Mouse (Mus musculus): ENCODE measurements around the gene Srgap2. TPM values are rescaled to one million over a fixed set of nuclear protein-coding genes. Genes with fewer than 3 reads are reported as not detected.
"Not testable (repeated sequence)": the region's sequence is repeated elsewhere in the genome, so short reads cannot be mapped to it uniquely, and the experiment has no call there.

The Srgap2 gene
- polyA plus RNA-seq, 1 experiment from 2014 or later = 24.8 TPM

DNA sequence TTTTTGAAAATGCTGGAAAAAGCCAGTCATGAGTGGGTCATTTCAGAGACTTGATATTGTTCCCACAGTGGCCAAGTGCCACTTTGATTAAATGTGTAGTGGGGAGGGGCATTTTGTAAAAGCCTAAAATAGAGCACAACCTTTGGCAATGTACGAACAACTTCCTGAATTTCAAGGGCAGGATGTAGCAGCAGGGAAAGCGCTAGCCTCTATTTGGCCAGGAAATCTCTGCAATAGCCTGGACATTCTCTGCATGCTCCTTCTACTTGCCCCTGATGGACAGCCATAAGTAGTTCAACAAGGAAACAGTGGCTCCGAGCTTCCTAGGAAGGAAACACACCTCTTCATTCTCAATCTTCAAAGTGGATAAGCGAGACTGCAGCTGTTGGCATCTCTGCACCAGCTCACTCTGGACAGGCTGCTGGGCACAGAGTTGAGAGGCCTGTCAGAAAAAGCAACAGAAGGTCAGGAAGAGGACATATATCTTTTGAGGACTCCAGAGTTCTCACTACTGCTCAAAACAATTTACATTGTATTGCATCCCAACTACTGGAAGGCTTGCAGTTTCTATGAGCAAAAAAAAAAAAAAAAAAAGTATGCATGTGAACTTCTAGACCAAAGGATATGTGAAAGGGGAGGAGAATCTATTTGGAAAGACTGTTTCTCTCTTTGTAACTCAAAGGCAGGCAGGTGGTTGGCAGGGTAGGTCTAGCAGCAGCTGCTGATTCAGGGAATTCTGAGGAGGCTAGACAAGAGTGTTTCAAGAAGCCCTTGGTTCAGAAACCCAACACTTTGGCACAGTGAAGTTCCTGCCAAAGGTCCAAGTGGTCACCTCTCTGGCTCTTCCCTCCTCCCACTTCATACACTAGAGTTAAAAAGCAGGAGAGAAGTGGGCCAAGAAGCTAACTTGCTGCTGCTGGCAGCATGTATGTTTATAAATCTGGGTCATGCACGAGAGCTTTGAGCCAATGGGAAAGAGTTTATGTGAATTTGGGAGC is 181.4 kb downstream of the Srgap2 start:
- no peak for ATAC-seq (replicated peaks; ENCODE audit: low FRiP score)
- 91% methylated on average over 5 of the region's 5 CpGs for WGBS
- H3K9me3 ChIP-seq (ENCODE audit: control insufficient read depth, low read length) = no peaks in the 10 kb centered on the region
- no peak overlapping the region for H3K4me3 ChIP-seq (ENCODE audit: low read depth, low read length)
- no peak overlapping the region for H3K9ac ChIP-seq (ENCODE audit: low read length)
- H3K4me1 ChIP-seq (replicated peaks; ENCODE audit: control insufficient read depth, insufficient read depth, low read length) = no peaks in the 10 kb centered on the region
- no peak overlapping the region for H3K27ac ChIP-seq (ENCODE audit: low read depth, low read length)
- DNase-seq (ENCODE audit: low spot score) = no peak
- no peak overlapping the region for H3K4me2 ChIP-seq (ENCODE audit: low read depth, low read length, severe bottlenecking)
- 0 out of 2 replicates have a peak, but pooled peaks cover 5% of the 10 kb centered on the region for H3K36me3 ChIP-seq (ENCODE audit: control insufficient read depth, insufficient read depth, low read length)
- no peaks in the 10 kb centered on the region for H3K27me3 ChIP-seq (ENCODE audit: control insufficient read depth, insufficient read depth, low read length)

- DNase-seq (ENCODE audit: low spot score) = no peak
- H3K9me3 ChIP-seq (ENCODE audit: control insufficient read depth, low read length) = no peaks in the 10 kb centered on the region
- no peak overlapping the region for H3K4me3 ChIP-seq (ENCODE audit: low read depth, low read length)
- H3K36me3 ChIP-seq (ENCODE audit: control insufficient read depth, insufficient read depth, low read length) = 0 out of 2 replicates have a peak, but pooled peaks cover 5% of the 10 kb centered on the region
- no peak overlapping the region for H3K27ac ChIP-seq (ENCODE audit: low read depth, low read length)
- no peak for ATAC-seq (replicated peaks; ENCODE audit: low FRiP score)
- H3K4me2 ChIP-seq (ENCODE audit: low read depth, low read length, severe bottlenecking) = no peak overlapping the region
- no peaks in the 10 kb centered on the region for H3K4me1 ChIP-seq (replicated peaks; ENCODE audit: control insufficient read depth, insufficient read depth, low read length)
- WGBS = 88% methylated on average over 2 of the region's 2 CpGs
- H3K9ac ChIP-seq (ENCODE audit: low read length) = no peak overlapping the region
- H3K27me3 ChIP-seq (ENCODE audit: control insufficient read depth, insufficient read depth, low read length) = no peaks in the 10 kb centered on the region
Observed at GRCm38 (mm10) chr1:131344691-131345090, 182.5 kb downstream of the Srgap2 start.

DNA sequence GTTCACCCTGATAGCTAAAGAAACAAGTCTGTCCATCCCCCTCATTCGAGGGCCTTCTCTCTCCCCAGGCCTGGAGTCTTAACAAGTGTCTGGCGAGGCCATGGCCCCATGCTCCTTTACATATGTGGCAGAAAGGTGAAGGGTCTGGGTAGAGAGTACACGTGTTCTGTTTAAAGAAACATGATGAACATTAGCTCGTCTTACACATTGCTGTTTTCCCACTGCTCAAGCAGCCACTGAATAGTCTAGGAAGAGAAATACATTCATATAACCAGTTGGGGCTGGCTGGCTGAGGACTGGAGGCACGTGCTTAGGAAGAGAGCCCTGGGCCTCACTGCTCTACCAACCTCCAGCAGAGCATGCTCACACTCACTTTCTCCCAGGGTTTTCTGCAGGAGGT is 191.1 kb downstream of the Srgap2 start:
- Histone ChIP-seq H3K27me3 (ENCODE audit: control insufficient read depth, insufficient read depth, low read length) (no peaks in the 10 kb centered on the region), H3K4me1 (replicated peaks; ENCODE audit: control insufficient read depth, insufficient read depth, low read length) (no peaks in the 10 kb centered on the region), H3K9ac (ENCODE audit: low read length) (no peak overlapping the region), H3K9me3 (ENCODE audit: control insufficient read depth, low read length) (no peaks in the 10 kb centered on the region), H3K36me3 (ENCODE audit: control insufficient read depth, insufficient read depth, low read length) (no peaks in the 10 kb centered on the region), H3K27ac (ENCODE audit: low read depth, low read length) (no peak overlapping the region), H3K4me2 (ENCODE audit: low read depth, low read length, severe bottlenecking) (no peak overlapping the region), H3K4me3 (ENCODE audit: low read depth, low read length) (no peak overlapping the region)
- ATAC-seq (replicated peaks; ENCODE audit: low FRiP score) (no peak), DNase-seq (ENCODE audit: low spot score) (no peak)
- WGBS = 89% methylated on average over 5 of the region's 5 CpGs

DNA sequence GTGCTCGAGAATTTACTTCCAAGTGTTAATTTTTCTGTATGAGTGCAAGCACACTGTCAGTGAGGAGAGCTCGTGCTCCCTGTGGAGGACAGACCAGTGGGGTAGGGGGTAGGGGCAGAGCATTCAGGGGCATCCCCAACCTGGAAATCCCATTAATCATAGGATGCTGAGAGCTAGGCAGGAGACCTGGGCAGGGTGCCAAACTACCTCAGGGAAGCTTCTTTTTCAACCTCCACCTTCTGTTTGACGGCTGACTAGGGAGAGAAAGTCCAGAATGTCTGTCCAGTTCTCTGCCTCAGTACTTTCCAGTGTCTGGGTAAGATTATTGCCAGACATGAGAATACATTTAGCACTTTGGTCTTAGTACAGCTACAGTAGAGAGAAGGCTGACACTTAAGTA is 191.5 kb downstream of the Srgap2 start:
- ATAC-seq (replicated peaks; ENCODE audit: low FRiP score) = no peak
- Histone ChIP-seq H3K4me1 (replicated peaks; ENCODE audit: control insufficient read depth, insufficient read depth, low read length) (no peaks in the 10 kb centered on the region), H3K4me3 (ENCODE audit: low read depth, low read length) (no peak overlapping the region), H3K9ac (ENCODE audit: low read length) (no peak overlapping the region), H3K27me3 (ENCODE audit: control insufficient read depth, insufficient read depth, low read length) (no peaks in the 10 kb centered on the region), H3K27ac (ENCODE audit: low read depth, low read length) (no peak overlapping the region), H3K4me2 (ENCODE audit: low read depth, low read length, severe bottlenecking) (no peak overlapping the region), H3K36me3 (ENCODE audit: control insufficient read depth, insufficient read depth, low read length) (no peaks in the 10 kb centered on the region), H3K9me3 (ENCODE audit: control insufficient read depth, low read length) (no peaks in the 10 kb centered on the region)
- no peak for DNase-seq (ENCODE audit: low spot score)
- WGBS = 80% methylated on average over 3 of the region's 3 CpGs

DNA sequence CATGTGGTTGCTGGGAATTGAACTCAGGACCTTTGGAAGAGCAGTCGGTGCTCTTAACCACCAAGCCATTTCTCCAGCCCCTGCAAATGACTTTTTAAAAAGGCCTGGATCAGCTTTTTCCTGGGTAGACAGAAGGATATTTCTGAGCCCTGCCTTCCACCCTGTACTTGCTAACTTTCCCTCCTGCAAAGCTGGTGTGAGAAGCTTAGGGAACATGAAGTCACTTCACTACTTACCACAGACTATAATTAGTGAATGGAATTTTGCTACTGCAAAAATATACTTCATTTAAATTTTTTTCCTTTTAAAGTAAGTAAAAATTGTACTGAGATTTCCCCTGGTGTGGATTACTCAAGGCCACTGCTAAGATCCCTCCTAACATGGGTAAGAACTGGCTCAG is 196.0 kb downstream of the Srgap2 start:
- no peak overlapping the region for H3K27ac ChIP-seq (ENCODE audit: low read depth, low read length)
- H3K4me3 ChIP-seq (ENCODE audit: low read depth, low read length) = no peak overlapping the region
- 88% methylated on average over 1 of the region's 1 CpGs for WGBS
- H3K9ac ChIP-seq (ENCODE audit: low read length) = no peak overlapping the region
- no peaks in the 10 kb centered on the region for H3K4me1 ChIP-seq (replicated peaks; ENCODE audit: control insufficient read depth, insufficient read depth, low read length)
- no peaks in the 10 kb centered on the region for H3K36me3 ChIP-seq (ENCODE audit: control insufficient read depth, insufficient read depth, low read length)
- DNase-seq (ENCODE audit: low spot score) = no peak
- no peak overlapping the region for H3K4me2 ChIP-seq (ENCODE audit: low read depth, low read length, severe bottlenecking)
- no peaks in the 10 kb centered on the region for H3K27me3 ChIP-seq (ENCODE audit: control insufficient read depth, insufficient read depth, low read length)
- no peak for ATAC-seq (replicated peaks; ENCODE audit: low FRiP score)
- H3K9me3 ChIP-seq (ENCODE audit: control insufficient read depth, low read length) = no peaks in the 10 kb centered on the region

- H3K27me3 ChIP-seq (ENCODE audit: control insufficient read depth, insufficient read depth, low read length); H3K9me3 ChIP-seq (ENCODE audit: control insufficient read depth, low read length); H3K36me3 ChIP-seq (ENCODE audit: control insufficient read depth, insufficient read depth, low read length); H3K4me2 ChIP-seq (ENCODE audit: low read depth, low read length, severe bottlenecking); H3K4me1 ChIP-seq (replicated peaks; ENCODE audit: control insufficient read depth, insufficient read depth, low read length); H3K4me3 ChIP-seq (ENCODE audit: low read depth, low read length); DNase-seq (ENCODE audit: low spot score); H3K9ac ChIP-seq (ENCODE audit: low read length); H3K27ac ChIP-seq (ENCODE audit: low read depth, low read length); ATAC-seq (replicated peaks; ENCODE audit: low FRiP score): not testable (repeated sequence)
- WGBS = 89% methylated on average over 1 of the region's 1 CpGs
Observed at GRCm38 (mm10) chr1:131329093-131329492, 198.1 kb downstream of the Srgap2 start.

DNA sequence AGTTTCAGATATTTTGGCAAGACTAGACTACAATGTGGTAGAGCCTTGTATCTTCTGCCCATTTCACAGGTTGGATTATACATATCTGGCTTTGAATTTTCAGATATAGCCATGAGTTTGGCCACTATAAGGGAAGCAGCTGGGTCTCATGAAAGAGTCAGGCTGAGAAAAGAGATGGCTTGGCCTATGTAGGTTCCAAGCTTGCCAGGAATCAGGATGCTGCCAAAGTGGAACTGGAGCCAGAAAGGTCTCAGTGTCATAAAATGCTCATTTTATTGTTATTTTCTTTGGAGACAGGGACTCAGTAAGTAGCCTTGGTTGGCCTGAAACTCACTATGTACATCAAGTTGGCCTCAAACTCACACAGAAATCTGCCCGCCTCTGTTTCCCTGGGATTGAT is 200.0 kb downstream of the Srgap2 start:
- no peak overlapping the region for H3K4me3 ChIP-seq (ENCODE audit: low read depth, low read length)
- no peak overlapping the region for H3K9ac ChIP-seq (ENCODE audit: low read length)
- no peaks in the 10 kb centered on the region for H3K4me1 ChIP-seq (replicated peaks; ENCODE audit: control insufficient read depth, insufficient read depth, low read length)
- H3K4me2 ChIP-seq (ENCODE audit: low read depth, low read length, severe bottlenecking) = no peak overlapping the region
- H3K36me3 ChIP-seq (ENCODE audit: control insufficient read depth, insufficient read depth, low read length) = no peaks in the 10 kb centered on the region
- WGBS = 81% methylated on average over 1 of the region's 1 CpGs
- H3K9me3 ChIP-seq (ENCODE audit: control insufficient read depth, low read length) = no peaks in the 10 kb centered on the region
- H3K27ac ChIP-seq (ENCODE audit: low read depth, low read length) = no peak overlapping the region
- no peaks in the 10 kb centered on the region for H3K27me3 ChIP-seq (ENCODE audit: control insufficient read depth, insufficient read depth, low read length)
- DNase-seq (ENCODE audit: low spot score) = no peak
- no peak for ATAC-seq (replicated peaks; ENCODE audit: low FRiP score)

DNA sequence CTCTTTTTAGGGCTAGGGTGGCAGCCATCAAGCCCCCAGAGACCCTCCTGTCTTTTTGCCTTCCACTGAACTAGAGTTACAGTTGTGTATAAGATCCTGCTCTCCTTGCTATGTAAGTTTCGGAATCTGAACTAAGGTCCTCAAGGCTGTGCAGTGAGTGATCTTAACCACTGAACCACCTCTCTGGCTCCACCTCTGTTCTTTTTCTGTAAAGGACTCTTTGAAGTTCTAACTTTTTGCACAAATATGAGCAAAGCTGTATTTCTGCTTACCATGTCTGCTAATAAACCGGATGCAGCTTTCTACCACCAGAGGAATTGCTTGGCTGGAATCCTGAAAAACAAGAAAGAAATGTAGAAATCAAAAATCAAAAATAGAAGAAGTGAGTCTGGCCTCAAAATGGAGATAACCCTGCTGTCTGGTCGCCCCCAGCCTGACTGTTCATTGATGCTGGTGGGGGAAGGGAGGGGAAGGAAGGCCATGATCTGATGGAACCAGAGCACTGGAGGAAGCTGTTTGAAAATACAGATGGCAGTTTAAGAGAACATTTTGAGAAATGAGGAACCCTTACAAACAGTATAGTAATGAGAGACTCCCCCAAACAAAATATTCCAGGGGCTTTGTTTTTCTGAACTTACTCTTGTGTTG is 202.2 kb downstream of the Srgap2 start:
- Histone ChIP-seq H3K27ac (ENCODE audit: low read depth, low read length) (no peak overlapping the region), H3K36me3 (ENCODE audit: control insufficient read depth, insufficient read depth, low read length) (no peaks in the 10 kb centered on the region), H3K27me3 (ENCODE audit: control insufficient read depth, insufficient read depth, low read length) (no peaks in the 10 kb centered on the region), H3K4me3 (ENCODE audit: low read depth, low read length) (no peak overlapping the region), H3K9me3 (ENCODE audit: control insufficient read depth, low read length) (no peaks in the 10 kb centered on the region), H3K9ac (ENCODE audit: low read length) (no peak overlapping the region), H3K4me1 (replicated peaks; ENCODE audit: control insufficient read depth, insufficient read depth, low read length) (no peaks in the 10 kb centered on the region), H3K4me2 (ENCODE audit: low read depth, low read length, severe bottlenecking) (no peak overlapping the region)
- no peak for DNase-seq (ENCODE audit: low spot score)
- no peak for ATAC-seq (replicated peaks; ENCODE audit: low FRiP score)
- WGBS = 92% methylated on average over 3 of the region's 3 CpGs
